Mouse (Mus musculus) bone marrow, adult 2 months (tissue): ENCODE data around the gene Tspyl3. TPM values are rescaled to one million over a fixed set of nuclear protein-coding genes. Genes with fewer than 3 reads are reported as not detected.
"Not testable (repeated sequence)": the region's sequence is repeated elsewhere in the genome, so short reads cannot be mapped to it uniquely, and the experiment has no call there.

ENCODE experiments used
- H3K27ac ChIP-seq: fragments of 200-500 bp; 2 replicates; pipeline ENCODE4 v1.5.1; 2012; ENCODE audit warnings: low read depth, mild to moderate bottlenecking, control low read depth, inconsistent platforms, low read length; ENCODE audit not compliant: control insufficient read depth, poor library complexity, insufficient read depth
- H3K4me1 ChIP-seq: fragments of 200-500 bp; 2 replicates; pipeline ENCODE4 v1.6.1; 2011; ENCODE audit warnings: low read length; ENCODE audit not compliant: control insufficient read depth, insufficient read depth
- H3K4me3 ChIP-seq: fragments of 200-500 bp; replicated peaks from 2 replicates; pipeline ENCODE3; 2011; ENCODE audit warnings: mild to moderate bottlenecking, low read depth, low read length, control low read depth; ENCODE audit not compliant: control insufficient read depth
- CTCF ChIP-seq: fragments of 200-500 bp; IDR thresholded peaks from 2 replicates; pipeline ENCODE4 v1.5.1; 2011; ENCODE audit warnings: low read length, control low read depth; ENCODE audit not compliant: control insufficient read depth, insufficient read depth
- POLR2A ChIP-seq: fragments of 200-500 bp; IDR thresholded peaks from 2 replicates; pipeline ENCODE4 v1.6.1; 2011; ENCODE audit warnings: low read depth, mild to moderate bottlenecking, control low read depth, low read length, borderline replicate concordance; ENCODE audit not compliant: control insufficient read depth
- WGBS: fragments of 180-500 bp; shearing (Covaris S2); methylation state at CpG from one replicate; pipeline ENCODE4 v1.1.7; 2018; 5-methylcytosine and 5-hydroxymethylcytosine counted together
- polyA plus RNA-seq: library from polyadenylated mRNA; stranded (reverse); fragments of >200 nt; gene quantifications from 2 replicates; pipeline ENCODE4 v1.2.4, GENCODE M21; 2011; ENCODE audit warnings: low replicate concordance; ENCODE audit not compliant: missing spikeins, insufficient read depth, insufficient read length

The Tspyl3 gene
- 2.5 and 5.5 TPM in 2 replicates for polyA plus RNA-seq

GRCm38 (mm10) chr2:153224946-153225594, at the start of gene Tspyl3:
TSS of gene Tspyl3 (minus strand) at chr2:153225441.
- Histone ChIP-seq H3K4me3 (peak within 1 kb of the TSS; percentile 72), H3K4me1 (peaks cover 7% of the 10 kb centered on the region), H3K27ac (peak within 1 kb of the TSS; percentile 43; the same call in 1 of the 2 replicates)
- TF ChIP-seq CTCF (no peak), POLR2A (no peak; the same call in 1 of the 2 replicates)
- WGBS = 1% methylated on average over 31 of the region's 31 CpGs

GRCm38 (mm10) chr2:153274919-153275247, 49.6 kb upstream of the Tspyl3 start:
- no peaks in the 10 kb centered on the region; the same call in 1 of the 2 replicates for H3K4me1 ChIP-seq
- WGBS = 72% methylated on average over 6 of the region's 6 CpGs
- H3K27ac ChIP-seq = no peak overlapping the region
- no peak overlapping the region for H3K4me3 ChIP-seq
- TF ChIP-seq CTCF (no peak), POLR2A (no peak)

DNA sequence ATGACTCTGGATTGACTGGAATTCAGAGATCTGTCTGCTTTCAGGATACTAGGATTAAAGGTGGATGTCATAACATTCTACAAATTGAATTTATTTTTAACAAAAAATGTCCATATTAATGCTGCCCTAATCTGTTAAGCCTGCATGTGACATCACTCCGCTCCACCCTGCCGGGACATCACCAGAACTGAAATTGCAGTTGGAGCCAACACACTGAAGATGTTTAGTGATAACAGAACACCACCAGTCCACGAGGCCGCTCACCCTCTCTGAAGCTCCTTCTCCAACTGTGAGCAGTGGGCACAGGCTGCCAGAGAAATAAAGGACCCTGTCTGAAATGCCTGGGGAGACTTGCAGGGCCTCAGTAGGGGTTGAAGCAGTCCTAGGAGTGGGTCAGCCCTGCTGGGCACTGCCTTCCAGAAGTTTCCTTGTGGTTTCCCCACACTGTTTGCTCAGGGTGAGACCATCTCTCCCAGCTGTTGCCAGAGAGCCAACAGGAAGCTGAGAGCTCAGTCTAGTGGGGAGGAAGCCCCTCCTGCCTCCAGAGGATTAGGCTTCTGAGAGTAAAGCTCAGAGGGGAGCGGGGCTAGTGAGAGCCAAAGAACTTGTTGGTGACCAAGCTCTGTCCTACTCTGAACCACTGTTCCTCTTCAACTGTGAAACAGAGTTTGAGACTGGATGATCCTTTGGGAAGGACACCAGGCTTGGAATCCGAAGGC, 49.1 kb upstream of the Tspyl3 start:
- not testable (repeated sequence) for H3K4me1 ChIP-seq, H3K4me3 ChIP-seq, H3K27ac ChIP-seq
- 41% methylated on average over 6 of the region's 6 CpGs for WGBS

DNA sequence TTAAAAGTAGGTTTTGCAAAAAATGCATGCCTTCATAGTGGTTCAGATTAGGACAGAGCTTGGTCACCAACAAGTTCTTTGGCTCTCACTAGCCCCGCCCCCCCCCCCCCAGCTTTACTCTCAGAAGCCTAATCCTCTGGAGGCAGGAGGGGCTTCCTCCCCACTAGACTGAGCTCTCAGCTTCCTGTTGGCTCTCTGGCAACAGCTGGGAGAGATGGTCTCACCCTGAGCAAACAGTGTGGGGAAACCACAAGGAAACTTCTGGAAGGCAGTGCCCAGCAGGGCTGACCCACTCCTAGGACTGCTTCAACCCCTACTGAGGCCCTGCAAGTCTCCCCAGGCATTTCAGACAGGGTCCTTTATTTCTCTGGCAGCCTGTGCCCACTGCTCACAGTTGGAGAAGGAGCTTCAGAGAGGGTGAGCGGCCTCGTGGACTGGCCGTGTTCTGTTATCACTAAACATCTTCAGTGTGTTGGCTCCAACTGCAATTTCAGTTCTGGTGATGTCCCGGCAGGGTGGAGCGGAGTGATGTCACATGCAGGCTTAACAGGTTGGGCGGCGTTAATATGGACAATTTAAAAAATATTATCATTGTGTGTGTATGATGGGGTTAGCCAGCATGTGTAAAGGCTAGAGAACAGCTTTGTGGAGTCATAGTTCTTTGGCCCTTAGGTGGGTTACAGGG, 45.1 kb upstream of the Tspyl3 start:
- not testable (repeated sequence) for H3K4me1 ChIP-seq, H3K4me3 ChIP-seq, H3K27ac ChIP-seq
- WGBS = 25% methylated on average over 8 of the region's 8 CpGs

DNA sequence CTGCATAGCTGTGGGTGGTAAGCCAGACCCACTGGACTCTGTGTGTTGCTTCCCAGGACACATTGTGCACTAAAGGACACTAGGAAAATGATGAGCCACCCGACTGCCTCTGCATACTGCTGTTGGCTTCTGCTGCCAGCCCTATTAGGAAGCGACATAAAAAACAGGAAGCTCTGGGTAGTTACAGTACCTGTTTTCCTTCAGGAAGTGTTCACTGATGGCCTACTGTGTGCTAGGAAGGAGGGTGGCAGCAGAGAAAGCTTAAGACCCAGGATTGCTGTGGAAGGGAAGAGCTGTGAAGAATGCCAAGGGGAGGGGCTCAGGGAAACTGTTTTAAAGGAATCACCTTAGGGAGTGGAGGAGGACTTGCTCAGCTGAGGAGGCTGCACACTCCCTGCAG, 42.1 kb upstream of the Tspyl3 start:
- Histone ChIP-seq H3K4me1 (peaks cover 7% of the 10 kb centered on the region), H3K4me3 (no peak overlapping the region), H3K27ac (no peak overlapping the region)
- 43% methylated on average over 2 of the region's 2 CpGs for WGBS
- TF ChIP-seq CTCF (no peak), POLR2A (no peak)

DNA sequence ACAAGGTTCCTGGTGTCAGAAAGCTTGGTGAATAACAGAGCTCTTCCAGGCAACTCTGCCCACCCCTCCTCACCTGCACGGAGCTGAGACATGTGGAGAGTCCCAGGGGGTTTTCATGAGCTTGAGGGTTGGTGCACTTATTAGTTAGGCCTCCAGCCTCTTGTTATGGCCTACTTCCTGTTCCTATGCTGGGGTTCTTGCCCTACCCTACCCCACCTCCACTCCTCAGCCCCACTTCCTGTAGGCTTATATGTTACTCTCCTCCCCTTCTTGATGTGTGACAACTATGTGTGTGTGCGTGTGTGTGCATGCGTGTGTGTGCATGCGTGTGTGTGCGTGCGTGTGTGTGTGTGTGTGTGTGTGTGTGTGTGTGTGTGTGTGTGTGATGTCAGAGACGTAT, 37.8 kb upstream of the Tspyl3 start:
- no peak for TF ChIP-seq POLR2A
- WGBS = 65% methylated on average over 7 of the region's 7 CpGs

DNA sequence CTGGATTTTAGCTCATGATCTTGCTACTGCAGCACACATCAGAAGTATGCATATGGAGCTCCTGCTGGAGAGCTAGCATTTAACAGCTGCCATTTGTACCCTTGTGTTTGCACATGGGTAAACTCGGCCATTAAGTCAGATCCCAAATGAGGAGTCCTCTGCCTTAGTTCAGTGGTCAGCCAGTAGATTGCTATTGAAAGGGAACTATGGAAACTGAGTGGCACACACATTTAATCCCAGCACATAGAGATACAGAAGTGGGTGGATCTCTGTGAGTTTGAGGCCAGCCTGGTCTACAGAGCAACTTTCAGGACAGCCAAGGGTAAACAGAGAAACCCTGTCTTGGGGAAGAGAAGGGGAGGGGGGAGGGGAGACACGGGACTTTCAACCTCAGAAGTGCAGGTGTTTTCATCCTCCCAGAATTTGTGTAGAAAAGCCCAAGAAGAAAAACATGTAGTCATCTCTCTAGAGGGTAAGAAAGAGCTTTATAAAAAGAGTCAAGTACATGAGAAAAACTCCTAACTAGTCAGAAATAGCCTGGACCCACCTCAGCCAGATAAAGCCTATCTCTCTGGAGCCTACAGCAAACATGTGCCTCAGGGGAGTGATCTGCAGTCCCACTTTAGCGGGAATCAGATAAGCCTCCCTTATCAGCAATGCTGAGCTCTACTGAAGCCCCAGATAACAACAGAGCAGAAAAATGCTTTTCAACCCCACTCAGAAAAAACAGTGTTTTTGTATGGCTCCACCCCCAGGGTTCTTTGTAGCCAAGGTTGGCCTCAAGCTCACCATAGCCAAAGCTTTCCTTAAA, 34.8 kb upstream of the Tspyl3 start:
- peak overlapping the region; percentile 76; the same call in 1 of the 2 replicates for H3K27ac ChIP-seq
- WGBS = 21% methylated on average over 3 of the region's 3 CpGs
- no peak overlapping the region for H3K4me3 ChIP-seq
- peaks cover 7% of the 10 kb centered on the region for H3K4me1 ChIP-seq
- TF ChIP-seq CTCF = no peak
- no peak for TF ChIP-seq POLR2A

More for the DNA sequence above, 37.8 kb upstream of the Tspyl3 start:
- Histone ChIP-seq H3K4me1 (peaks cover 11% of the 10 kb centered on the region), H3K4me3 (no peak overlapping the region), H3K27ac (peak overlapping the region; percentile 58)
